Mouse (Mus musculus) liver, embryonic 14.5 days (tissue): ENCODE measurements around the gene Tmem63b.

Experiments
- CTCF ChIP-seq: IDR thresholded peaks from 2 replicates; pipeline ENCODE4 v1.5.1; 2016; ENCODE audit warnings: antibody characterized with exemption, low read depth, control low read depth
- EP300 ChIP-seq: IDR thresholded peaks from 2 replicates; pipeline ENCODE4 v1.6.1; 2016; ENCODE audit warnings: antibody characterized with exemption, low read depth

GRCm38 (mm10) chr17:45631940-45632339 is 54.8 kb downstream of the Tmem63b start:
- TF ChIP-seq EP300 = no peak
- no peak for TF ChIP-seq CTCF
